Mouse (Mus musculus) myocyte (in vitro differentiated cells): ENCODE data around the gene Samd15.

ENCODE experiments used
- E2F4 ChIP-seq: IDR thresholded peaks from one replicate; pipeline ENCODE4 v1.6.1; 2011; ENCODE audit warnings: mild to moderate bottlenecking, control low read depth, moderate library complexity; ENCODE audit not compliant: insufficient read depth
- MAX ChIP-seq: IDR thresholded peaks from one replicate; pipeline ENCODE4 v1.6.1; 2011; ENCODE audit warnings: low read depth, mild to moderate bottlenecking, control low read depth
- MYOD1 ChIP-seq, 3 experiments: IDR thresholded peaks; one replicate each; pipeline ENCODE4 v1.6.1; 2011; ENCODE audit warnings: control low read depth in 2 of 3, low read depth in 2 of 3, mild to moderate bottlenecking in 2 of 3, moderate library complexity in 1 of 3; ENCODE audit not compliant: insufficient read length in 2 of 3, control insufficient read depth in 1 of 3
- MYOG ChIP-seq, 3 experiments: IDR thresholded peaks; one replicate each; pipeline ENCODE4 v1.6.1; 2011; ENCODE audit warnings: control low read depth in 2 of 3, low read depth in 2 of 3, mild to moderate bottlenecking in 2 of 3; ENCODE audit not compliant: insufficient read length in 2 of 3, control insufficient read depth in 1 of 3, insufficient read depth in 1 of 3
- POLR2A ChIP-seq: IDR thresholded peaks from one replicate; pipeline ENCODE4 v1.6.1; 2011; ENCODE audit warnings: low read depth, mild to moderate bottlenecking, control low read depth, moderate library complexity; ENCODE audit not compliant: insufficient read length

DNA sequence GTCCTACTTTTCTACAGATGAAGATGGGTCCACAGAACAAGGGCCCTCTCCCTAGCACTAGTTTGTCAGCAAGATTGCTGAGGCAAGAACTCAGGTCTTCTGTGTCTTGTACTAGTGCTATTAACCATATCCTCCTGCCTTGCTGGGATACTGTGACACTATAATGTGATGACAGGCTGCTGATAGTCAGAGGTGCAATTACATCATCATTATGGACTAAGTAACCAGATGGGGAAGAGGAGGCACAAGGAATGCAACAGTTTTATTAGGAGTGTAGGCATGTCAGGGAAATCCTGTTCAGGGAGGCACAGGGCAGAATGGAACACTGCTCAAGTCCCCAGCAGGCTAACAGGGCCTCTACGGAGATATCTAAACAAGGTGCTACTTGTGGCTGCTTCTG lies 39.1 kb downstream of the Samd15 start, which contains the start of gene Noxred1:
- TF ChIP-seq POLR2A: no peak
- TF ChIP-seq MYOD1 (IDR thresholded peaks at IDR 0.05; ENCODE audit: control insufficient read depth in 1 of 3, insufficient read length in 2 of 3, low read depth in 2 of 3): no peak
- no peak for TF ChIP-seq MYOG (IDR thresholded peaks at IDR 0.05; ENCODE audit: control insufficient read depth in 1 of 3, insufficient read depth in 1 of 3, insufficient read length in 2 of 3, low read depth in 2 of 3)
- no peak for TF ChIP-seq E2F4
- TF ChIP-seq MAX: no peak
